Mouse (Mus musculus) natural killer cell, adult 2 months (primary cell): ENCODE data around the gene Msx1.

ENCODE experiments used
- DNase-seq, 2 experiments: peaks; one replicate each; pipeline ENCODE4 v3.0.0; 2022; ENCODE audit warnings: low spot score in 2 of 2

Msx1 gene

DNA sequence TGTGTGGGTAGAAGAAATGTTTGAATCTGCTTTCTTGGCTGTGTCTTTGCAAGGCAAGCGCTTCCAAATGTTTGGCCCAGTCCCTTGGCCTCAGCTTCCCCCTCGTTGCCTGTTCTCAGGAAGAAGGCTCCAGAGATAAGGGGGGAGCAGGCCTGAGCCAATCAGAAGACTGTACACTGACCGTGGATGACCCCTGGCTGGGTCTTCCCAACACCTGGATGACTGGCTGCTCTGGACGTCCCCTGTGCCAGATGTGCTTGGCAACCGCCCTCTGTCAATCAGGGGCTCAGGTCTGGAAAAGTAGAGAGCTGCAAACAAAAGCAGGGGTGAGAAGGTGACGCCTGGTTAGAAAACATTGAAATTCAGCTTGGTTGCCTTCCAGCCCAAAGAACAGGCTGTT is 27.1 kb downstream of the Msx1 start:
- no peak for DNase-seq

GRCm38 (mm10) chr5:37796751-37797150 is 27.6 kb downstream of the Msx1 start:
- DNase-seq, result no peak

GRCm38 (mm10) chr5:37795691-37796090 is 28.7 kb downstream of the Msx1 start:
- DNase-seq, result no peak

DNA sequence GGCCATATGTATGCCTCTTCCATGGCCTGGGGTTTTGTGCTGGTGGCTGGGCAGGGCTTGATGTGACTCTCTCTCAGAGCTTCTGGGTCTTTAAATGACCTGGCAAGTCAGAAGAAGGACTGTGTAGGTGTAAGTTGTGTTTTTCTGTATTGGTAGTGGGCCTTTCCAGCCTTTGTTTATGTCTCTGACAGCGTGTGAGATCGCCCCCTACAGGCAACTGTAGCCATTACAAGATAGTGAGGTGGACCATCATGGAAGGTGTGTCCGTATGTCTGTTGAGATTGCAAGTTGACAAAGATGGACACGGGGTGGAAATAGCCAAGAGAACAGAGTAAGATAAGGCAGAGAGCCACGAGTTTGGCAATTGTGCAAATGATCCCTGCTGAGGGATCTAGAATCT is 32.2 kb downstream of the Msx1 start:
- DNase-seq, result no peak

- no peak for DNase-seq
Observed at GRCm38 (mm10) chr5:37784847-37785391, 39.5 kb downstream of the Msx1 start.

DNA sequence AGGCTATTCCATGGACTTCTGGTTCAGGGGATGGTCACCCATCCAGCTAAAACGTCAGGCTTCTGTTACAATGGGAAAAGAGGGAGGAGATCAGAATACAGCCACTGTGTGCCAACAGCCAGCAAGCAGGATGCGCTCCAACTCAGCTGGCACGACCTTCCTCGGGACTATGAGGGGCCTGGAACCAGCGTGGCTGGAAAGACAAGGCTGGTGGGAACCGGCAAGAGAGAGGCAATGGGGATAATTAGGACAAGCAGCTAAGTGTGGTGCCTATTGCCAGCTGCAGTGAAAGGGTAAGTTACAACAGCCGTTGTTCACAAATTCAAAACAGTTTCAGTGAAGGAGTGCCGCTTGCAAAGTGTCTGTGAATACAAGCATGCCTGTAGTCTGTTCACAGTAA is 41.1 kb downstream of the Msx1 start:
- DNase-seq, result no peak

- no peak for DNase-seq
Observed at GRCm38 (mm10) chr5:37775681-37776080, 48.7 kb downstream of the Msx1 start.

DNA sequence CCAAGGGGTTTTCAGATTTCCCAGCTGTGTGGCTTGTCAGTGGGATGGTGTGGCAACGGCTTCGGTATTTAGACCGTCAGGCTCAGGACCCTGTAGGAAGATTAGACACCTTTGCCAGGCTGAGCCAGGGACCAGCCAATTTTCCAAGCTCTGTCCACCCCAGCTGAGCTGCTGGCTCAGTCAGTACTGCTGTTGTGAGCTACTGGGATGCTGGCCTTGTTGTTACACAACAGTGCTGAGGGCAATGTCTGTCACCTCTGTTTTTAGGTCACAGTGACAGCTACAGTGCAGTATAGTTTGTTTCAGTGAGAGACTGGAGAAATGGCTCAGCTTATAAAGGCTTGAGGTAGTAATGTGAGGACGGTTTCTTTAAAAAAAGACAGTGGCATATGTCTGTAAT is 50.4 kb downstream of the Msx1 start:
- DNase-seq, result no peak

DNA sequence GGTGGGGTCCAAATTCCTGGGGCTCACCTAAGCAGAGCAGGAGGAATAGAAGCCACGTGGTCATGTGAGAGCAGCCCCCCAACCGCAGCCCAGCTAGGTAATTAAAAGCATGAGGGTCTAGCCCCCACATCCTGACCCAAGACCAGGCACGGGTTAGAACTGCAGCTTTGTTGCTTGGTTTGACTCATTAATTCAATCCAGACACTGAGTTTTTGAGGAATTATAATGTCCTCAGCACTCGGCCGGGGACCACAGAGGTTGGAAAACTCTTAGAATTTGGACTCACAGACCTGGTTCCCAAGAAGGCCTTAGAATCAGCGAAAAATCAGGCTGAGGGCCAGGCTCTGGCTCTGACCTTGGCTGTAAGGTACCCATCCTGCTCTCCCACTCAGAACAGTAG is 53.5 kb downstream of the Msx1 start:
- DNase-seq, result no peak
